Mouse (Mus musculus): ENCODE measurements around the gene Iqck. TPM values are rescaled to one million over a fixed set of nuclear protein-coding genes. Genes with fewer than 3 reads are reported as not detected.

Gene Iqck
- polyA plus RNA-seq, 1 experiment: 0.84 TPM

GRCm38 (mm10) chr7:118887303-118888055 is 31.9 kb downstream of the Iqck start:
- no peak overlapping the region for H3K4me3 ChIP-seq
- no peak overlapping the region for H3ac ChIP-seq (ENCODE audit: control insufficient read depth, insufficient read length)
- no peak overlapping the region for H3K4me2 ChIP-seq (ENCODE audit: low read depth)
- H3K36me3 ChIP-seq (ENCODE audit: control insufficient read depth, insufficient read depth): no peaks in the 10 kb centered on the region
- TF ChIP-seq TCF12 (IDR thresholded peaks at IDR 0.05; ENCODE audit: insufficient read depth, poor library complexity, severe bottlenecking): no peak
- no peak for TF ChIP-seq POLR2A (IDR thresholded peaks at IDR 0.05; ENCODE audit: insufficient read length, low read depth)
- TF ChIP-seq MAX (IDR thresholded peaks at IDR 0.05; ENCODE audit: low read depth): no peak
- TF ChIP-seq POLR2AphosphoS2 (IDR thresholded peaks at IDR 0.05; ENCODE audit: insufficient read length, low read depth): no peak
- TF ChIP-seq E2F4 (IDR thresholded peaks at IDR 0.05; ENCODE audit: insufficient read depth): no peak
- TF ChIP-seq MYOG (IDR thresholded peaks at IDR 0.05; ENCODE audit: control insufficient read depth in 1 of 3, insufficient read depth in 1 of 3, insufficient read length in 2 of 3, low read depth in 2 of 3): no peak
- no peak for TF ChIP-seq REST (IDR thresholded peaks at IDR 0.05; ENCODE audit: insufficient read depth, insufficient read length)
- TF ChIP-seq USF1 (IDR thresholded peaks at IDR 0.05; ENCODE audit: low read depth): no peak
- TF ChIP-seq TCF3 (IDR thresholded peaks at IDR 0.05; ENCODE audit: insufficient read length, low read depth): no peak
- no peak for TF ChIP-seq MYOD1 (IDR thresholded peaks at IDR 0.05; ENCODE audit: control insufficient read depth in 1 of 3, insufficient read length in 2 of 3, low read depth in 2 of 3)
- no peak for TF ChIP-seq SRF (IDR thresholded peaks at IDR 0.05; ENCODE audit: control insufficient read depth, insufficient read length, low read depth)
- no peak for TF ChIP-seq CEBPB (IDR thresholded peaks at IDR 0.05; ENCODE audit: insufficient read depth, poor library complexity, severe bottlenecking)
- H3K79me2 ChIP-seq (ENCODE audit: control insufficient read depth, insufficient read depth): no peaks in the 10 kb centered on the region
- H3K27me3 ChIP-seq (ENCODE audit: control insufficient read depth, insufficient read depth, insufficient read length): no peaks in the 10 kb centered on the region

DNA sequence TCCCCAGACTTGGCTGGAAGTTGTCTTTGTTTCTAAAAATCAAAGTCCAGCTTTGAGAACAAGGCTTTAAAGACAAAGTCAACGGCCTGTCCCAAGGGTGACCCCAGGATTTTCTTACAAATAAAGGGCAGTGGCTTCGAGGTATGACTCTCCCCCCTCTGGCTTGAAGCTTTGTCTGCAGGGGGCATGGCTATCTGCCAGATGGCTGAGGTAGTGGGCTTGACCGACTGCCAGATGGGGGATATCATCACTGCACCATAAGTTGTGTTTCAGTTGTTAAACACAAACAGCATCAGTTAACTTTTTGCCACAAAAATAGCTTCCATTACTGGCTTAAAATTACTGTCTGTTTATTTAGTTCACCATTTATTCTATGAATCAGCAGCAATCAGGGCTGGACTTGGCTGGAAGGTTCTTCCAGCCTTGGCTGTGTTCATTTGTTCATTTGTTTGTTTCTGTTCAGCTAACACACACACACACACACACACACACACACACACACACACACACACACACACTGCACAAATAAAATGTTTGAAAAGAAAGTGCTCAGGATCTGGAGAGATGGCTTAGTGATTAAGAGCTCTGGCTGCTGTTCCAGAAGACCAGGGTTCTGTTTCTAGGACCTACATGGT is 33.6 kb downstream of the Iqck start:
- no peaks in the 10 kb centered on the region for H3K27me3 ChIP-seq (ENCODE audit: control insufficient read depth, insufficient read depth, insufficient read length)
- no peaks in the 10 kb centered on the region for H3K36me3 ChIP-seq (ENCODE audit: control insufficient read depth, insufficient read depth)
- H3ac ChIP-seq (ENCODE audit: control insufficient read depth, insufficient read length): no peak overlapping the region
- H3K4me2 ChIP-seq (ENCODE audit: low read depth): peak overlapping the region; percentile 12
- TF ChIP-seq POLR2A (IDR thresholded peaks at IDR 0.05; ENCODE audit: insufficient read length, low read depth): no peak
- no peak for TF ChIP-seq POLR2AphosphoS2 (IDR thresholded peaks at IDR 0.05; ENCODE audit: insufficient read length, low read depth)
- no peak for TF ChIP-seq TCF12 (IDR thresholded peaks at IDR 0.05; ENCODE audit: insufficient read depth, poor library complexity, severe bottlenecking)
- TF ChIP-seq E2F4 (IDR thresholded peaks at IDR 0.05; ENCODE audit: insufficient read depth): no peak
- TF ChIP-seq MAX (IDR thresholded peaks at IDR 0.05; ENCODE audit: low read depth): no peak
- TF ChIP-seq MYOD1 (IDR thresholded peaks at IDR 0.05; ENCODE audit: control insufficient read depth in 1 of 3, insufficient read length in 2 of 3, low read depth in 2 of 3): no peak
- no peak for TF ChIP-seq CEBPB (IDR thresholded peaks at IDR 0.05; ENCODE audit: insufficient read depth, poor library complexity, severe bottlenecking)
- no peak for TF ChIP-seq MYOG (IDR thresholded peaks at IDR 0.05; ENCODE audit: control insufficient read depth in 1 of 3, insufficient read depth in 1 of 3, insufficient read length in 2 of 3, low read depth in 2 of 3)
- no peak overlapping the region for H3K4me3 ChIP-seq
- no peaks in the 10 kb centered on the region for H3K79me2 ChIP-seq (ENCODE audit: control insufficient read depth, insufficient read depth)

- Histone ChIP-seq H3K79me2 (ENCODE audit: control insufficient read depth, insufficient read depth) (no peaks in the 10 kb centered on the region), H3K4me2 (ENCODE audit: low read depth) (no peak overlapping the region), H3K4me3 (no peak overlapping the region), H3K27me3 (ENCODE audit: control insufficient read depth, insufficient read depth, insufficient read length) (no peaks in the 10 kb centered on the region), H3ac (ENCODE audit: control insufficient read depth, insufficient read length) (no peak overlapping the region), H3K36me3 (ENCODE audit: control insufficient read depth, insufficient read depth) (no peaks in the 10 kb centered on the region)
- TF ChIP-seq SRF (IDR thresholded peaks at IDR 0.05; ENCODE audit: control insufficient read depth, insufficient read length, low read depth): no peak
- no peak for TF ChIP-seq POLR2AphosphoS2 (IDR thresholded peaks at IDR 0.05; ENCODE audit: insufficient read length, low read depth)
- no peak for TF ChIP-seq E2F4 (IDR thresholded peaks at IDR 0.05; ENCODE audit: insufficient read depth)
- TF ChIP-seq REST (IDR thresholded peaks at IDR 0.05; ENCODE audit: insufficient read depth, insufficient read length): no peak
- no peak for TF ChIP-seq MAX (IDR thresholded peaks at IDR 0.05; ENCODE audit: low read depth)
- no peak for TF ChIP-seq USF1 (IDR thresholded peaks at IDR 0.05; ENCODE audit: low read depth)
- no peak for TF ChIP-seq MYOD1 (IDR thresholded peaks at IDR 0.05; ENCODE audit: control insufficient read depth in 1 of 3, insufficient read length in 2 of 3, low read depth in 2 of 3)
- no peak for TF ChIP-seq MYOG (IDR thresholded peaks at IDR 0.05; ENCODE audit: control insufficient read depth in 1 of 3, insufficient read depth in 1 of 3, insufficient read length in 2 of 3, low read depth in 2 of 3)
- TF ChIP-seq TCF3 (IDR thresholded peaks at IDR 0.05; ENCODE audit: insufficient read length, low read depth): no peak
- TF ChIP-seq TCF12 (IDR thresholded peaks at IDR 0.05; ENCODE audit: insufficient read depth, poor library complexity, severe bottlenecking): no peak
- no peak for TF ChIP-seq CEBPB (IDR thresholded peaks at IDR 0.05; ENCODE audit: insufficient read depth, poor library complexity, severe bottlenecking)
- TF ChIP-seq POLR2A (IDR thresholded peaks at IDR 0.05; ENCODE audit: insufficient read length, low read depth): no peak
Measured at GRCm38 (mm10) chr7:118895469-118896450, 40.2 kb downstream of the Iqck start.

- H3K27me3 ChIP-seq (ENCODE audit: control insufficient read depth, insufficient read depth, insufficient read length): no peaks in the 10 kb centered on the region
- H3K36me3 ChIP-seq (ENCODE audit: control insufficient read depth, insufficient read depth): no peaks in the 10 kb centered on the region
Measured at GRCm38 (mm10) chr7:118898063-118898462, 42.5 kb downstream of the Iqck start.

More at GRCm38 (mm10) chr7:118898063-118898462, 42.5 kb downstream of the Iqck start:
- TF ChIP-seq POLR2A (IDR thresholded peaks at IDR 0.05; ENCODE audit: insufficient read length, low read depth) (no peak), TCF12 (IDR thresholded peaks at IDR 0.05; ENCODE audit: insufficient read depth, poor library complexity, severe bottlenecking) (no peak), USF1 (IDR thresholded peaks at IDR 0.05; ENCODE audit: low read depth) (no peak), REST (IDR thresholded peaks at IDR 0.05; ENCODE audit: insufficient read depth, insufficient read length) (no peak)
- Histone ChIP-seq H3K4me2 (ENCODE audit: low read depth) (no peak overlapping the region), H3K4me3 (no peak overlapping the region), H3K79me2 (ENCODE audit: control insufficient read depth, insufficient read depth) (no peaks in the 10 kb centered on the region), H3ac (ENCODE audit: control insufficient read depth, insufficient read length) (no peak overlapping the region)

Data from myocyte (in vitro differentiated cells).